Comparison of ENCODE assay signal across 11 mouse cellular contexts in the genomic region with DNA sequence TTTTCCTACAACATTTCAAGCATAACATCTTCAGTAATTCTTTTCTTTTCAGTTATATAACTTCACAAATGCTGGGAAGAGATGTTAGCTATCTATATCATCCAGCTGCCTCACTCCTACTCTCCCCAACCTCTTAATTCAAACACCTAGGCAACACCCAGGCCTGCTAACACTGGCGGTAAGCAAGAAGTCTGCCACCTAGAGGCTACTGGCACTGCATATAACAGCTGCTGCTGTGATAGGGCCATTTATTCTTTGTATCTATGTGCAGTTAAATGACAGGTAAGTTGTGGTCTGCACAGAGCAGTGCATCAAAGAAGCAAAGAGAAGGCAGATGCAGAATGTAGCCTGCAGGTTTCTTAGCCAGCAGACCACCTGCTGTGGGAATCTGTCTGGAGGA. TPM values are rescaled to one million over a fixed set of nuclear protein-coding genes. Genes with fewer than 3 reads are reported as not detected.
DNase-seq lines count a peak whose midpoint lies in the region; ATAC-seq lines count a peak whose summit lies in the region.
"Had no signal": no experiment of that assay in that cellular context is flagged by ENCODE, and none has a peak within 500 bp of the region (broad histone marks: within the 10 kb centered on the region; RNA-seq: fewer than 3 reads in every experiment).

No protein-coding gene starts in this region.

- peak; percentile 21 for DNase-seq in CD4-positive, CD25-positive, alpha-beta regulatory T cell, adult 2 months (ENCODE audit: low read depth, low spot score)
- peak; percentile 21 for DNase-seq in layer of hippocampus, adult 11-12 months (ENCODE audit: low spot score)
- DNase-seq in layer of hippocampus, postnatal 36 days, result no peak
- peak; percentile 48 for DNase-seq in ES-CJ7 (ENCODE audit: low read depth, low spot score)
- peak; percentile 54 for DNase-seq in lung, postnatal 36 days
- no peak for DNase-seq in spleen, adult 12 weeks (ENCODE audit: low spot score)
- DNase-seq: cerebellum, adult 11 months had no signal

- H3K27ac ChIP-seq in forebrain, embryonic 16.5 days (ENCODE audit: low read length), result no peak overlapping the region

- no peak overlapping the region for H3K4me2 ChIP-seq in forebrain, embryonic 16.5 days (ENCODE audit: low read length)

- H3K4me3 ChIP-seq in forebrain, embryonic 16.5 days (replicated peaks; ENCODE audit: low read length), result no peak overlapping the region

- H3K9ac ChIP-seq in forebrain, embryonic 16.5 days (replicated peaks; ENCODE audit: low read depth, low read length), result no peak overlapping the region

- no peak for ATAC-seq in CD4-positive, CD25-positive, alpha-beta regulatory T cell, adult 4 months
- ATAC-seq in forebrain, embryonic 16.5 days, result no peak
- ATAC-seq: intestine, embryonic 16.5 days had no signal

- H3K9me3 ChIP-seq in forebrain, embryonic 16.5 days (ENCODE audit: control insufficient read depth, low read length), result no peaks in the 10 kb centered on the region

- no peaks in the 10 kb centered on the region for H3K4me1 ChIP-seq in forebrain, embryonic 16.5 days (replicated peaks; ENCODE audit: control insufficient read depth, insufficient read depth, low read length)

- no peaks in the 10 kb centered on the region for H3K27me3 ChIP-seq in forebrain, embryonic 16.5 days (replicated peaks; ENCODE audit: control insufficient read depth, insufficient read depth, low read length)

- H3K36me3 ChIP-seq in forebrain, embryonic 16.5 days (ENCODE audit: control insufficient read depth, insufficient read depth), result peaks cover 45% of the 10 kb centered on the region

- 36% methylated on average over 1 of the region's 1 CpGs for WGBS in forebrain, embryonic 16.5 days

RNA-seq across cellular contexts. Expression of a gene that starts 10.8 kb away (rescaled TPM):
- 10 to 100 TPM; 24.0 to 34.4 TPM for polyA plus RNA-seq in CD4-positive, CD25-positive, alpha-beta regulatory T cell, adult 4 months (2017; shearing (Covaris generic))
- 10 to 100 TPM; 65.0 to 68.6 TPM for total RNA-seq in layer of hippocampus, postnatal 36 days (2021)
- polyA plus RNA-seq in forebrain, embryonic 16.5 days (2015; fragmentation: Nextera tagmentation; extraction: Ambion mirVana), result 64.7 and 68.7 TPM in 2 replicates

RNA-seq across cellular contexts. Expression of a gene that starts 10.8 kb away (rescaled TPM):
- 10 to 100 TPM; 14.6 to 17.4 TPM for polyA plus RNA-seq in CD4-positive, CD25-positive, alpha-beta regulatory T cell, adult 4 months (2017; shearing (Covaris generic))
- total RNA-seq in layer of hippocampus, postnatal 36 days (2021), result 10 to 100 TPM; 17.1 to 17.4 TPM
- 16.0 and 16.4 TPM in 2 replicates for polyA plus RNA-seq in forebrain, embryonic 16.5 days (2015; fragmentation: Nextera tagmentation; extraction: Ambion mirVana)

RNA-seq across cellular contexts. Expression of a gene that starts 48.2 kb away (rescaled TPM):
- not detected for polyA plus RNA-seq in CD4-positive, CD25-positive, alpha-beta regulatory T cell, adult 4 months (2017; shearing (Covaris generic))
- not detected for total RNA-seq in layer of hippocampus, postnatal 36 days (2021)
- polyA plus RNA-seq in forebrain, embryonic 16.5 days (2015; fragmentation: Nextera tagmentation; extraction: Ambion mirVana), result not detected in 2 replicates
- total RNA-seq: granulocyte monocyte progenitor cell, adult 5-6 weeks had no signal
- polyA plus RNA-seq: intestine, embryonic 16.5 days had no signal

RNA-seq across cellular contexts. Expression of a gene that starts 50.1 kb away (rescaled TPM):
- polyA plus RNA-seq in CD4-positive, CD25-positive, alpha-beta regulatory T cell, adult 4 months (2017; shearing (Covaris generic)), result not detected
- total RNA-seq in layer of hippocampus, postnatal 36 days (2021), result under 1 TPM in 1 of 2 experiments, not detected in 1; 0.25 TPM
- not detected in 2 replicates for polyA plus RNA-seq in forebrain, embryonic 16.5 days (2015; fragmentation: Nextera tagmentation; extraction: Ambion mirVana)
- total RNA-seq: granulocyte monocyte progenitor cell, adult 5-6 weeks had no signal
- polyA plus RNA-seq: intestine, embryonic 16.5 days had no signal

RNA-seq across cellular contexts. Expression of a gene that starts 51.5 kb away (rescaled TPM):
- polyA plus RNA-seq in CD4-positive, CD25-positive, alpha-beta regulatory T cell, adult 4 months (2017; shearing (Covaris generic)), result not detected
- total RNA-seq in layer of hippocampus, postnatal 36 days (2021), result not detected
- polyA plus RNA-seq in forebrain, embryonic 16.5 days (2015; fragmentation: Nextera tagmentation; extraction: Ambion mirVana), result not detected in 2 replicates
- total RNA-seq: granulocyte monocyte progenitor cell, adult 5-6 weeks had no signal
- polyA plus RNA-seq: intestine, embryonic 16.5 days had no signal

Comparison
In these comparisons a context has a peak if more than half of its experiments do, and no peak if none do; other contexts are left out.
1. DNase-seq: peak in CD4-positive, CD25-positive, alpha-beta regulatory T cell, adult 2 months (single experiment), layer of hippocampus, adult 11-12 months (single experiment), ES-CJ7 (single experiment) and lung, postnatal 36 days (single experiment); none in layer of hippocampus, postnatal 36 days (0 of 2) and spleen, adult 12 weeks (single experiment).